Mouse (Mus musculus): ENCODE results near the gene Cdk15. TPM values are rescaled to one million over a fixed set of nuclear protein-coding genes. Genes with fewer than 3 reads are reported as not detected.

Cdk15 gene
- polyA plus RNA-seq, 1 experiment, result not detected

DNA sequence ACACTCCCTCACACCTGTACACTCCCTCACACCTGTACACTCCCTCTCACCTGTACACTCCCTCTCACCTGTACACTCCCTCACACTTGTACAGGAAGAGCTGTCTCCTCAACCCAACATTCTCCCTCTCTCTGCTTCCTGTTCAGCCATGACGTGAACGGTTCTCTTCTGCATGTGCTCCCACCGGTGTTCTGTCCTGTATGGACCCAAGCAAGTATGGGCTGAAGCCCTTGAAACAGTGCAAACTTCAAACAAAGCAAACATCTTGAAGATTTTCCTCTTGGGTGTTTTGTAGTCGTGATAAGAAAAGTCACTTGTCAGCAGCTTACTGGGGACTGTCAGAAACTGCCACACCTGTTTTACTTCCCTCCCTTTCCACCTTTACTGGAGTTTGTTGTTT lies 144.5 kb downstream of the Cdk15 start:
- TF ChIP-seq EP300 (IDR thresholded peaks at IDR 0.05; ENCODE audit: insufficient read depth, low read depth, low read length) (no peak), CTCF (IDR thresholded peaks at IDR 0.05; ENCODE audit: low read depth, low read length) (no peak), POLR2A (IDR thresholded peaks at IDR 0.05; ENCODE audit: insufficient read depth, low read length) (no peak)

More for the DNA sequence above, 144.5 kb downstream of the Cdk15 start:
- Histone ChIP-seq H3K4me1 (ENCODE audit: control insufficient read depth, insufficient read depth, low read length) (no peaks in the 10 kb centered on the region), H3K27me3 (ENCODE audit: control insufficient read depth, insufficient read depth, low read length, poor library complexity, severe bottlenecking) (no peaks in the 10 kb centered on the region), H3K27ac (ENCODE audit: insufficient read depth, low read length) (no peak overlapping the region), H3K9me3 (replicated peaks; ENCODE audit: control insufficient read depth, insufficient read depth, low read length, poor library complexity, severe bottlenecking) (no peaks in the 10 kb centered on the region), H3K36me3 (ENCODE audit: control insufficient read depth, insufficient read depth, low read length, poor library complexity, severe bottlenecking) (no peaks in the 10 kb centered on the region), H3K4me3 (ENCODE audit: low read depth, low read length) (no peak overlapping the region), H3K9ac (ENCODE audit: low read depth, poor library complexity, severe bottlenecking) (no peak overlapping the region)

Other genes with a start within 250 kb of the Cdk15 start
- not detected in 2 replicates for gene C2cd6, start 162.0 kb upstream of the Cdk15 start, polyA plus RNA-seq (2011; ENCODE audit: insufficient read depth, insufficient read length, low read depth, missing spikeins)
- gene Tmem237, start 136.5 kb upstream of the Cdk15 start, polyA plus RNA-seq (2011; ENCODE audit: insufficient read depth, insufficient read length, low read depth, missing spikeins), result 20.4 and 23.1 TPM in 2 replicates
- 0.54 and 0.97 TPM in 2 replicates for gene Mpp4, start 93.5 kb upstream of the Cdk15 start, polyA plus RNA-seq (2011; ENCODE audit: insufficient read depth, insufficient read length, low read depth, missing spikeins)
- 25.0 and 28.2 TPM in 2 replicates for gene Als2, start 19.7 kb upstream of the Cdk15 start, polyA plus RNA-seq (2011; ENCODE audit: insufficient read depth, insufficient read length, low read depth, missing spikeins)
- gene Fzd7, start 225.5 kb downstream of the Cdk15 start, polyA plus RNA-seq (2011; ENCODE audit: insufficient read depth, insufficient read length, low read depth, missing spikeins), result 51.7 and 54.5 TPM in 2 replicates